Mouse (Mus musculus): Measurements from ENCODE around the gene Hs6st3. TPM values are rescaled to one million over a fixed set of nuclear protein-coding genes. Genes with fewer than 3 reads are reported as not detected.

Hs6st3 gene
- polyA plus RNA-seq, 1 experiment: 6.6 TPM

GRCm38 (mm10) chr14:119370013-119370412, 231.9 kb downstream of the Hs6st3 start:
- no peak overlapping the region for H3K4me3 ChIP-seq (replicated peaks; ENCODE audit: insufficient read depth, low read depth, low read length)
- 18% methylated on average over 7 of the region's 7 CpGs for WGBS
- TF ChIP-seq CTCF (IDR thresholded peaks at IDR 0.05; ENCODE audit: borderline replicate concordance, insufficient read depth, low read depth, low read length) (no peak), POLR2A (IDR thresholded peaks at IDR 0.05; ENCODE audit: borderline replicate concordance, insufficient read depth, low read length) (no peak)
- no peak overlapping the region for H3K27ac ChIP-seq (ENCODE audit: insufficient read depth, low read length)
- H3K27me3 ChIP-seq (ENCODE audit: control insufficient read depth, insufficient read depth, low read length): no peaks in the 10 kb centered on the region
- no peaks in the 10 kb centered on the region; the same call in 1 of the 2 replicates for H3K4me1 ChIP-seq (ENCODE audit: control insufficient read depth, insufficient read depth, low read length)
- DNase-seq: peak in 1 of 2 experiments; percentile 12

GRCm38 (mm10) chr14:119379303-119379702, 241.2 kb downstream of the Hs6st3 start:
- no peak for TF ChIP-seq CTCF (IDR thresholded peaks at IDR 0.05; ENCODE audit: borderline replicate concordance, insufficient read depth, low read depth, low read length)
- H3K27ac ChIP-seq (ENCODE audit: insufficient read depth, low read length): no peak overlapping the region
- no peak overlapping the region for H3K4me3 ChIP-seq (replicated peaks; ENCODE audit: insufficient read depth, low read depth, low read length)
- WGBS: 95% methylated on average over 2 of the region's 2 CpGs
- no peaks in the 10 kb centered on the region for H3K4me1 ChIP-seq (ENCODE audit: control insufficient read depth, insufficient read depth, low read length)
- H3K27me3 ChIP-seq (ENCODE audit: control insufficient read depth, insufficient read depth, low read length): no peaks in the 10 kb centered on the region
- DNase-seq: no peak

GRCm38 (mm10) chr14:119401618-119402017, 263.5 kb downstream of the Hs6st3 start:
- no peak for TF ChIP-seq POLR2A (IDR thresholded peaks at IDR 0.05; ENCODE audit: borderline replicate concordance, insufficient read depth, low read length)

GRCm38 (mm10) chr14:119409334-119410050, 271.4 kb downstream of the Hs6st3 start:
- TF ChIP-seq CTCF (IDR thresholded peaks at IDR 0.05; ENCODE audit: borderline replicate concordance, insufficient read depth, low read depth, low read length) (no peak), POLR2A (IDR thresholded peaks at IDR 0.05; ENCODE audit: borderline replicate concordance, insufficient read depth, low read length) (no peak)
- no peak for DNase-seq
- 73% methylated on average over 11 of the region's 11 CpGs for WGBS
- no peaks in the 10 kb centered on the region for H3K27me3 ChIP-seq (ENCODE audit: control insufficient read depth, insufficient read depth, low read length)
- H3K4me1 ChIP-seq (ENCODE audit: control insufficient read depth, insufficient read depth, low read length): no peaks in the 10 kb centered on the region
- H3K27ac ChIP-seq (ENCODE audit: insufficient read depth, low read length): no peak overlapping the region
- H3K4me3 ChIP-seq (replicated peaks; ENCODE audit: insufficient read depth, low read depth, low read length): no peak overlapping the region

More at GRCm38 (mm10) chr14:119401618-119402017, 263.5 kb downstream of the Hs6st3 start:
- WGBS: 77% methylated on average over 10 of the region's 10 CpGs
- no peak overlapping the region for H3K4me3 ChIP-seq (replicated peaks; ENCODE audit: insufficient read depth, low read depth, low read length)
- H3K27me3 ChIP-seq (ENCODE audit: control insufficient read depth, insufficient read depth, low read length): no peaks in the 10 kb centered on the region
- no peak overlapping the region for H3K27ac ChIP-seq (ENCODE audit: insufficient read depth, low read length)
- no peaks in the 10 kb centered on the region for H3K4me1 ChIP-seq (ENCODE audit: control insufficient read depth, insufficient read depth, low read length)
- DNase-seq: no peak

GRCm38 (mm10) chr14:119422894-119423293, 284.8 kb downstream of the Hs6st3 start:
- TF ChIP-seq POLR2A (IDR thresholded peaks at IDR 0.05; ENCODE audit: borderline replicate concordance, insufficient read depth, low read length): no peak
- TF ChIP-seq CTCF (IDR thresholded peaks at IDR 0.05; ENCODE audit: borderline replicate concordance, insufficient read depth, low read depth, low read length): no peak
- 88% methylated on average over 5 of the region's 5 CpGs for WGBS
- DNase-seq: no peak

GRCm38 (mm10) chr14:119450471-119450870, 312.3 kb downstream of the Hs6st3 start:
- no peak overlapping the region for H3K27ac ChIP-seq (ENCODE audit: insufficient read depth, low read length)
- WGBS: 24% methylated on average over 4 of the region's 4 CpGs
- H3K4me1 ChIP-seq (ENCODE audit: control insufficient read depth, insufficient read depth, low read length): no peaks in the 10 kb centered on the region
- no peak for DNase-seq
- H3K4me3 ChIP-seq (replicated peaks; ENCODE audit: insufficient read depth, low read depth, low read length): no peak overlapping the region
- TF ChIP-seq CTCF (IDR thresholded peaks at IDR 0.05; ENCODE audit: borderline replicate concordance, insufficient read depth, low read depth, low read length): no peak
- TF ChIP-seq POLR2A (IDR thresholded peaks at IDR 0.05; ENCODE audit: borderline replicate concordance, insufficient read depth, low read length): no peak
- no peaks in the 10 kb centered on the region for H3K27me3 ChIP-seq (ENCODE audit: control insufficient read depth, insufficient read depth, low read length)

More at GRCm38 (mm10) chr14:119422894-119423293, 284.8 kb downstream of the Hs6st3 start:
- H3K4me3 ChIP-seq (replicated peaks; ENCODE audit: insufficient read depth, low read depth, low read length): no peak overlapping the region
- no peaks in the 10 kb centered on the region for H3K27me3 ChIP-seq (ENCODE audit: control insufficient read depth, insufficient read depth, low read length)
- no peaks in the 10 kb centered on the region for H3K4me1 ChIP-seq (ENCODE audit: control insufficient read depth, insufficient read depth, low read length)
- no peak overlapping the region for H3K27ac ChIP-seq (ENCODE audit: insufficient read depth, low read length)

- Histone ChIP-seq H3K4me1 (ENCODE audit: control insufficient read depth, insufficient read depth, low read length) (no peaks in the 10 kb centered on the region), H3K4me3 (replicated peaks; ENCODE audit: insufficient read depth, low read depth, low read length) (no peak overlapping the region), H3K27ac (ENCODE audit: insufficient read depth, low read length) (no peak overlapping the region), H3K27me3 (ENCODE audit: control insufficient read depth, insufficient read depth, low read length) (no peaks in the 10 kb centered on the region)
- no peak for DNase-seq
- TF ChIP-seq CTCF (IDR thresholded peaks at IDR 0.05; ENCODE audit: borderline replicate concordance, insufficient read depth, low read depth, low read length) (no peak), POLR2A (IDR thresholded peaks at IDR 0.05; ENCODE audit: borderline replicate concordance, insufficient read depth, low read length) (no peak)
Measured at GRCm38 (mm10) chr14:119451594-119451993, 313.5 kb downstream of the Hs6st3 start.

GRCm38 (mm10) chr14:119452382-119452781, 314.2 kb downstream of the Hs6st3 start:
- Histone ChIP-seq H3K4me1 (ENCODE audit: control insufficient read depth, insufficient read depth, low read length) (no peaks in the 10 kb centered on the region), H3K4me3 (replicated peaks; ENCODE audit: insufficient read depth, low read depth, low read length) (no peak overlapping the region), H3K27me3 (ENCODE audit: control insufficient read depth, insufficient read depth, low read length) (no peaks in the 10 kb centered on the region), H3K27ac (ENCODE audit: insufficient read depth, low read length) (no peak overlapping the region)
- no peak for DNase-seq
- TF ChIP-seq POLR2A (IDR thresholded peaks at IDR 0.05; ENCODE audit: borderline replicate concordance, insufficient read depth, low read length): no peak
- no peak for TF ChIP-seq CTCF (IDR thresholded peaks at IDR 0.05; ENCODE audit: borderline replicate concordance, insufficient read depth, low read depth, low read length)
